Mouse (Mus musculus) hindbrain, embryonic 13.5 days (tissue): ENCODE results near the gene Kdelr1. TPM values are rescaled to one million over a fixed set of nuclear protein-coding genes. Genes with fewer than 3 reads are reported as not detected.

Experiments
- ATAC-seq: fragments of 200-750 bp; cut with Nextera tagmentation; 2 replicates; pipeline ENCODE4 v1.8.0; 2017; ENCODE audit warnings: moderate TSS enrichment; ENCODE audit not compliant: low FRiP score
- H3K27ac ChIP-seq: fragments of 300-500 bp; sonication (generic); 2 replicates; pipeline ENCODE4 v1.5.1; 2015; ENCODE audit warnings: inconsistent platforms, mild to moderate bottlenecking, moderate library complexity
- H3K27me3 ChIP-seq: fragments of 300-500 bp; sonication (generic); 2 replicates; pipeline ENCODE4 v1.6.1; 2015; ENCODE audit warnings: mild to moderate bottlenecking, inconsistent platforms
- H3K36me3 ChIP-seq: fragments of 300-500 bp; sonication (generic); 2 replicates; pipeline ENCODE4 v1.6.1; 2015; ENCODE audit warnings: mild to moderate bottlenecking, inconsistent platforms
- H3K4me1 ChIP-seq: fragments of 300-500 bp; sonication (generic); replicated peaks from 2 replicates; pipeline ENCODE4 v1.6.1; 2015; ENCODE audit warnings: inconsistent platforms
- H3K4me2 ChIP-seq: fragments of 300-500 bp; sonication (generic); 2 replicates; pipeline ENCODE4 v1.6.1; 2015; ENCODE audit warnings: inconsistent platforms, mild to moderate bottlenecking, moderate library complexity
- H3K4me3 ChIP-seq: fragments of 300-500 bp; sonication (generic); 2 replicates; pipeline ENCODE4 v1.5.1; 2015; ENCODE audit warnings: mild to moderate bottlenecking, inconsistent platforms
- H3K9ac ChIP-seq: fragments of 300-500 bp; sonication (generic); 2 replicates; pipeline ENCODE4 v1.6.1; 2015; ENCODE audit warnings: mild to moderate bottlenecking, inconsistent platforms
- H3K9me3 ChIP-seq: fragments of 300-500 bp; sonication (generic); 2 replicates; pipeline ENCODE4 v1.6.1; 2016; ENCODE audit warnings: inconsistent platforms
- WGBS: fragments of 180-500 bp; shearing (Covaris S2); methylation state at CpG from one replicate; pipeline ENCODE4 v1.1.7; 2015; 5-methylcytosine and 5-hydroxymethylcytosine counted together
- polyA plus RNA-seq: library from polyadenylated mRNA; unstranded; fragments of >200 nt; fragmentation: Nextera tagmentation; extraction: Ambion mirVana; gene quantifications from 2 replicates; pipeline ENCODE4 v1.2.1, GENCODE M21; 2015

Kdelr1 gene
- 40.6 and 45.7 TPM in 2 replicates for polyA plus RNA-seq

DNA sequence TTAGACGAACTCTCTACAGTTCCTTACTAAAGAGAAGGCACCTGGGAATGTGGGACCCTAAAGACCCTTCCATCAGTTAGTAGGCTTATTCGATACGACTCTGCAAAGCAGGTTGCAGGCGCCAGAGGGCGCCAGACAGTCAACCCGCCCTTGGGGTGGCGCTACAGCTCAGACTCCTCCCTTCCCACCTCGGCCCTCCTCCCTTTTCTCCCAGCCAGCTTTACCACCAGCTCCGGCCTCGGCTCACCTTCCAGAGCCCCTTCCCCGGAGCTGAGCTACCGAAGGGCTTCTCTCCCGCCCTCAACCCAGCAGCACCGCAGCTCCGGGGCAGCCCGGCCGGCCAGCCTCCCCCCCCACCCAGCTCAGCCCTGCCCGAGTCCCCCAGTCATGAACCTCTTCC lies at the start of gene Kdelr1:
Kdelr1 (plus strand) TSS at position 149 of the 400 bp plus-strand sequence.
- Histone ChIP-seq H3K4me1 (peaks cover 60% of the 10 kb centered on the region), H3K4me2 (peak within 1 kb of the TSS; percentile 83), H3K9me3 (no peaks in the 10 kb centered on the region), H3K4me3 (peak within 1 kb of the TSS; percentile 68), H3K36me3 (peaks cover 34% of the 10 kb centered on the region), H3K27ac (peak within 1 kb of the TSS; percentile 89), H3K27me3 (peaks cover 38% of the 10 kb centered on the region), H3K9ac (peak within 1 kb of the TSS; percentile 98)
- under 1% methylated on average over 18 of the region's 18 CpGs for WGBS
- ATAC-seq, result peak; percentile 63

DNA sequence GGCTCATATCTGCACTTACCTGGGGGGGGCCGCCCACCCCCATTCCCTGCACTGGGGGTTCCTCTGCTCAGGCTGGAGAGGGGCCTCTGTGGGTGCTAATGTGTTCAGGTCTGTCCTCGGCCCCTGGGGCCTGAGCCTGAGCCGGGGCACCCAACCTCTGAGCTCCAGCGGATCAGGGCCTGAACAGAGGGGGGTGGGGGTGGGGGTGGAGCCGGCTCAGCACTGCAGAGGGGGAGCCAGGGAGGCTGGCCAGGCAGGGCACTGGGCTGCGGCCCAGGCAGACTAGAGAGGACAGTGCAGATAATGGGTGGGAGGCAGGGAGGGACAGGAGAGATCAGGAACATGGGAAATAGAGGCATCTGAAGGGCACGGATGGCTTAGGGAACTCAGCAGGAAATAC lies 48.0 kb upstream of the Kdelr1 start, which contains the start of gene Kcnj14:
Kcnj14 (minus strand) TSS at position 185 of the 400 bp plus-strand sequence.
- H3K36me3 ChIP-seq, result peaks cover 68% of the 10 kb centered on the region
- no peak for ATAC-seq

GRCm38 (mm10) chr7:45826631-45827030 lies 45.9 kb upstream of the Kdelr1 start:
- H3K9me3 ChIP-seq, result no peaks in the 10 kb centered on the region
- H3K36me3 ChIP-seq, result peaks cover 68% of the 10 kb centered on the region
- peaks cover 17% of the 10 kb centered on the region for H3K4me1 ChIP-seq
- no peak overlapping the region for H3K9ac ChIP-seq
- H3K4me2 ChIP-seq, result no peak overlapping the region
- ATAC-seq, result no peak
- H3K27me3 ChIP-seq, result peaks cover 3% of the 10 kb centered on the region
- H3K27ac ChIP-seq, result no peak overlapping the region
- no peak overlapping the region for H3K4me3 ChIP-seq
- 94% methylated on average over 7 of the region's 7 CpGs for WGBS

More for the DNA sequence above, 48.0 kb upstream of the Kdelr1 start, which contains the start of gene Kcnj14:
- no peaks in the 10 kb centered on the region for H3K9me3 ChIP-seq
- peak within 1 kb of the TSS; percentile 29 for H3K9ac ChIP-seq
- no peak within 1 kb of the TSS for H3K4me2 ChIP-seq
- peaks cover 10% of the 10 kb centered on the region for H3K27me3 ChIP-seq
- 81% methylated on average over 7 of the region's 7 CpGs for WGBS
- H3K4me1 ChIP-seq, result peaks cover under 1% of the 10 kb centered on the region; the same call in 1 of the 2 replicates
- no peak within 1 kb of the TSS for H3K4me3 ChIP-seq
- no peak within 1 kb of the TSS for H3K27ac ChIP-seq

GRCm38 (mm10) chr7:45830427-45831127 lies 42.0 kb upstream of the Kdelr1 start, which contains the start of gene Grwd1:
Gene Grwd1 (minus strand): TSS chr7:45830944.
- Histone ChIP-seq H3K4me1 (peaks cover 40% of the 10 kb centered on the region), H3K36me3 (peaks cover 36% of the 10 kb centered on the region), H3K27me3 (peaks cover 42% of the 10 kb centered on the region), H3K4me3 (peak within 1 kb of the TSS; percentile 81), H3K27ac (peak within 1 kb of the TSS; percentile 93), H3K4me2 (peak within 1 kb of the TSS; percentile 87), H3K9ac (peak within 1 kb of the TSS; percentile 74), H3K9me3 (no peaks in the 10 kb centered on the region)
- peak; percentile 92 for ATAC-seq
- WGBS, result under 1% methylated on average over 35 of the region's 35 CpGs

GRCm38 (mm10) chr7:45831128-45831525 lies 41.4 kb upstream of the Kdelr1 start:
- no peaks in the 10 kb centered on the region for H3K9me3 ChIP-seq
- WGBS, result 20% methylated on average over 5 of the region's 5 CpGs
- H3K9ac ChIP-seq, result peak overlapping the region; percentile 74; the same call in 1 of the 2 replicates
- ATAC-seq, result peak; percentile 45
- peak overlapping the region; percentile 87 for H3K4me2 ChIP-seq
- H3K27me3 ChIP-seq, result peaks cover 48% of the 10 kb centered on the region
- peak overlapping the region; percentile 81 for H3K4me3 ChIP-seq
- peak overlapping the region; percentile 93 for H3K27ac ChIP-seq
- H3K36me3 ChIP-seq, result peaks cover 31% of the 10 kb centered on the region
- peaks cover 40% of the 10 kb centered on the region for H3K4me1 ChIP-seq

DNA sequence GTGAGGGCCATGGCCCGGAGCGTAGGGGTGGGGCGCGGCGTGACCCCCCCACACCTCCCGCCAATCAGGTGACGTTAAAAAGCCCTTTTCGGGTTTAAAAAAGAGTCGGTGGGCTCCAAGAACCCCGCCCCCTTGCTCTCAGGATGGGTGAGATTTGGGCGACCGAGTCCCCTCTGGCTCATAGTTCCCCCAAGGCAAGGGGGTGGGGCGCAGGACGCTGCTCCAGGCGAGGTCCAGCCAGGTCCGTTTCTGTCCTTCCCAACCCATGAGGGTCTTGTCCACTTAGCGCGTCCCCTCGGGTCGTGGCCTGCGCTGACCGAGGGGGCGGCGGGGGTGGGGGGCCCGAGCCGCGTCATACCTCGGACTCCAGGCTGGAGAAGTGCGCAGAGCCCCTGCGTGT lies 40.1 kb upstream of the Kdelr1 start:
- Histone ChIP-seq H3K4me3 (peak overlapping the region; percentile 39), H3K4me2 (peak overlapping the region; percentile 51), H3K9me3 (no peaks in the 10 kb centered on the region), H3K27ac (no peak overlapping the region), H3K27me3 (peaks cover 60% of the 10 kb centered on the region), H3K36me3 (peaks cover 19% of the 10 kb centered on the region), H3K9ac (peak overlapping the region; percentile 51; the same call in 1 of the 2 replicates), H3K4me1 (peaks cover 40% of the 10 kb centered on the region)
- WGBS, result 8% methylated on average over 30 of the region's 30 CpGs
- no peak for ATAC-seq

DNA sequence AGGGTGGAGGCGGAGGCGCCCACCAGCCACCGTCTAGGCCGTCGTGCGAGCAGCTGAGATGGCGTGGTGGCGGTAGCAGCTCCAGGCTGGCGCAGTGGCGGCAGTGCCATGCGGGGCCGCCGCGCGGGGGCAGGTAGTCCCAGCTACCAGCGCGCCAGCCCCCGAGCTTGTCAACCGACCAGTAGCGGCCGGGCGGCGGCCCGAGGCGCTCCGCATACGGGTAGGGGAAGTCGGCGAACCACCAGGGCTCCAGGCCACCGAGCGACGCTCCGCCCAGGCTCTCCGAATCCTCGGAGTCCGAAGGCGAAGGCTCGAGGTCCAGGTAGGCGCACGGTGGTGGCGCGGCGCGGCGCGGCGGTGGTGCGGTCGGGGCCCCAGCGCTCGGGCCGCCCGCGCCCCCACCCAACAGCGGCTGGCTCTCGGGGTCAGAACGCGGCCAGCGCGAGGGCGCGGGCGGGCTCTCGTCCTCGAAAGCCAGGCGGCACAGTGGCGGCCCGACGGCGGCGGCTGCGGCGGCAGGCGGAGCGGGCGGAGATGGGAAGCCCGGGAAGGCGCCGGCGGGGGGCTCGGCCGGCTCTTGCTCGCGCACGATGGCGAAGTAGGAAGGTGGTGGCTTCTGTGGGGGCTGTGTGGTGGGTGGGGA lies 39.3 kb upstream of the Kdelr1 start:
- 2% methylated on average over 80 of the region's 86 CpGs for WGBS
- no peaks in the 10 kb centered on the region for H3K9me3 ChIP-seq
- H3K4me3 ChIP-seq, result peak overlapping the region; percentile 39
- peaks cover 40% of the 10 kb centered on the region for H3K4me1 ChIP-seq
- no peak overlapping the region for H3K27ac ChIP-seq
- H3K27me3 ChIP-seq, result peaks cover 67% of the 10 kb centered on the region
- H3K9ac ChIP-seq, result peak overlapping the region; percentile 51
- ATAC-seq, result no peak
- H3K36me3 ChIP-seq, result peaks cover 11% of the 10 kb centered on the region
- peak overlapping the region; percentile 51 for H3K4me2 ChIP-seq

GRCm38 (mm10) chr7:45833924-45834323 lies 38.6 kb upstream of the Kdelr1 start:
- Histone ChIP-seq H3K27me3 (peaks cover 67% of the 10 kb centered on the region), H3K4me2 (peak overlapping the region; percentile 51), H3K9me3 (no peaks in the 10 kb centered on the region), H3K4me3 (peak overlapping the region; percentile 39), H3K36me3 (0 out of 2 replicates have a peak, but pooled peaks cover 4% of the 10 kb centered on the region), H3K4me1 (peaks cover 40% of the 10 kb centered on the region), H3K9ac (peak overlapping the region; percentile 51), H3K27ac (no peak overlapping the region)
- no peak for ATAC-seq
- 5% methylated on average over 12 of the region's 31 CpGs for WGBS

- Histone ChIP-seq H3K4me2 (no peak overlapping the region), H3K27me3 (peaks cover 59% of the 10 kb centered on the region), H3K9ac (no peak overlapping the region), H3K27ac (no peak overlapping the region), H3K36me3 (no peaks in the 10 kb centered on the region; the same call in 1 of the 2 replicates), H3K4me3 (no peak overlapping the region), H3K4me1 (no peaks in the 10 kb centered on the region), H3K9me3 (no peaks in the 10 kb centered on the region)
- ATAC-seq, result no peak
- 88% methylated on average over 10 of the region's 10 CpGs for WGBS
These were observed 29.4 kb upstream of the Kdelr1 start for GRCm38 (mm10) chr7:45842950-45843744.

DNA sequence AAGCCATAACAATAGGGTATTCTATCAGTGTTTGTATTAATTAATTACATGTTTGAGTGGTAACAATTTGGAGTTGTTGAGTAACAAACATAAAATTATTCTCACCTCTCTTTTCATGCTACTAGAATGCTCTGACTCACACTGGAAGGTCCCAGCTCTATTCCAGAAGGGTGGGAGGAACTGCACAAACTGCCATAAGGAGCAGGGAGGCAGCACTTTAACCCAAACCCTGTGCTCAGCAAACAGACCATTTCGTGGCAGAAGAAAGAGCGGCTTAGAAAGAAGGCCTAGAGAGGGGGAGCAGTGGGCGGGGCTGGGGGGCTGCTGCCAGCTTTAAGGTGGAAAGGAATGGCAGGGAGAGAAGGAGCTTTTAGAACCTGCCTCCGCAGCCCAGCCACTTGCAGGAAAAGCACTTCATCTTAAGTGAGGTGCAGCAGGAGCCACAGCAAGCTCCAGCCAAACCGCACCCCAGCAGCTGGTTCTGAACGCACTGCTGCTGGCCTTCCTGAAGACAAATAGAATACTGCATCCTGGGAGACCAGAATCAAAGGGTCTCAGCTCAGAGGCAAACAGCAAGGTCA lies 24.0 kb upstream of the Kdelr1 start:
- no peaks in the 10 kb centered on the region for H3K9me3 ChIP-seq
- no peak for ATAC-seq

GRCm38 (mm10) chr7:45850661-45851060 lies 21.9 kb upstream of the Kdelr1 start:
- Histone ChIP-seq H3K27ac (no peak overlapping the region), H3K9ac (no peak overlapping the region), H3K4me2 (no peak overlapping the region), H3K4me3 (no peak overlapping the region), H3K27me3 (peaks cover 43% of the 10 kb centered on the region), H3K36me3 (peaks cover 2% of the 10 kb centered on the region; the same call in 1 of the 2 replicates), H3K9me3 (no peaks in the 10 kb centered on the region), H3K4me1 (0 out of 2 replicates have a peak, but pooled peaks cover 4% of the 10 kb centered on the region)
- 80% methylated on average over 3 of the region's 3 CpGs for WGBS
- ATAC-seq, result no peak

More for the DNA sequence above, 24.0 kb upstream of the Kdelr1 start:
- no peak overlapping the region for H3K4me3 ChIP-seq
- no peak overlapping the region; the same call in 1 of the 2 replicates for H3K27ac ChIP-seq
- H3K9ac ChIP-seq, result no peak overlapping the region; the same call in 1 of the 2 replicates
- H3K4me1 ChIP-seq, result 0 out of 2 replicates have a peak, but pooled peaks cover 4% of the 10 kb centered on the region
- peaks cover 48% of the 10 kb centered on the region for H3K27me3 ChIP-seq
- 4% methylated on average over 6 of the region's 6 CpGs for WGBS
- H3K4me2 ChIP-seq, result no peak overlapping the region
- peaks cover 2% of the 10 kb centered on the region; the same call in 1 of the 2 replicates for H3K36me3 ChIP-seq
